Mouse (Mus musculus): ENCODE results near the gene Gm28035.

The Gm28035 gene

DNA sequence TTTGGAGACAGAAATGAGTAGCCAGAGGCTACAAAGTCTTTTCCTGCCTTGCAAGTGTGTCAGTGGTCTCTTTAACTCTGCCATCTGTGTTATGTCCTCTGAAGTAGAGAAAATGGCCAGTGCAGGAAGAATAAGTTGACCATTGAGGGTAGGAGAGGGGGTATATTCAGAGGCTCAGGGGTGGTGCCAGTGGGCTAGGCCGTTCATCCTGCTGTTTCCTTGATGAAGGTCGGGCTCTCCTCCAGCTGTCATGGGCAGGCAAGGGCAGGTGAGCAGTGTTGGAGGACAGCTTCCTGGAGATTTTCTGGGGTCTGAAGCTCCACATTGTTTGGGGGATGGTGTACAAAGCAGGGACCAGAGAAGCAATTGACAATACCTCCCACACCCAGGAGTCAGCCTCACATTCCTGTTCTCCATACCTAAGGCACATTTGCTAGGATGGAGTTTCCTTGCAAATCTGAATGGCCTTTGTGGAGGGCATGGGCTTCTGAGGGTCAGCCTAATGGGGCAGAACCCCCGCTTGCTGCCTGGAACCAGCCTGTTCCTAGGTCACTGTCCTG is 1.4 kb upstream of the Gm28035 start:
- DNase-seq (ENCODE audit: low read depth, low spot score), result no peak

DNA sequence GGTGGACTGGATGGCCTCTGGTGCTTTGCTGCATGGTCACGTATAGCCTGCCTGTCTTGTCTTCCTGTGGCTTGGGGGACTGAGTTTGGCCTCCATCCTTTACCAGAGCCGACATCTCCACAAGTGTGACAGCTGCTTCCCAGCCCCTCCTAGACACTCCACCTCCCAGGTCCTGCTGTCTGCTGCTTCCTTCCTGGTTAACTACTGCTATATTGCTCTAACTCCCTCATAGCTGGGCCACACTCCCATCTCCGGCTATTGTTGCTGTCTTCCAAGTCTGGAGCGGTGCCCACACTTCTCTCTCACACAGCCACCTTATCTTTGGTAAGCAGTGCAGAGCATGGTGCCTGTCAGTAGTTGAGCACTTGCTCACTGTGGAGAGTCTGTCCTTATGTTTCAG is 590 bp upstream of the Gm28035 start:
- DNase-seq (ENCODE audit: low read depth, low spot score), result no peak

DNA sequence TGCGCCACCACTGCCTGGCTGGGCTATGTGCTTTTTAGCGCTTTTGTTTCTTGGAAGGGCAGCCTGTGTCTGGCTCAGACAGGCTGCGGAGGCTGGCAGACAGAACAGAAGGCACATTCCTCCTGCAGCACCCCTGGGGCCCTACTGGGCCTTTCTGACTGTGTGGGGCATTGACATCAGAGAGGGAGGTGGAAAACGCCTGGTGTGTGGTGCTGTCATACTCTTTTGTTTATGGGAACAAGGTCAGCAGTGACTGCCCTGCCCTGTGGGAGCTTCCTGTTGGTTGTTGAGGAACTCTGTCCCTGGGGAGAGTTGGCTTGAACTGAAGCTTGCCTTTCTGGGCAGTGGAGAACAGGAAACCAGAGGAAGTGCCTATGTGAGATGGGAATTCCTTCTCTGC is 2.1 kb downstream of the Gm28035 start:
- no peak for DNase-seq (ENCODE audit: low read depth, low spot score)

DNA sequence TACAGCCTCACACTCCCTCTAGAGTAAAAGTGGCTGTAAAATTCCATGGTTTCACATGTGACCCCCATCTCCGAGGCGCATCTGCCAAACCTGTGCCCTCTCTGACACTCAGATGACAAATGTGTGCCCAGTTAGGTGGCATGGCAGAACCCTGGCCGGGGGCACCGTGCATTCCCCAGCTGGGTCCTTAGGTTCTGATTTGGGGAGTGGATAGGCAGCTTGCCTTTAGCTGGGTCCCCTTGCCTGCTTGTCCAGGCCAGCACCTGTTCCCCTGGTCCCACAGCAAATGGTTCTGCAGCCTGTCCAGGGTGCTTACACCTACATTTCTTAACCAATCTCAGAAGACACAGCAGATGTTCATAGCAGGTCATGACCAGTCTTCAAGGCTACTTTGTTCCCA is 3.0 kb downstream of the Gm28035 start:
- DNase-seq (ENCODE audit: low read depth, low spot score), result no peak

DNA sequence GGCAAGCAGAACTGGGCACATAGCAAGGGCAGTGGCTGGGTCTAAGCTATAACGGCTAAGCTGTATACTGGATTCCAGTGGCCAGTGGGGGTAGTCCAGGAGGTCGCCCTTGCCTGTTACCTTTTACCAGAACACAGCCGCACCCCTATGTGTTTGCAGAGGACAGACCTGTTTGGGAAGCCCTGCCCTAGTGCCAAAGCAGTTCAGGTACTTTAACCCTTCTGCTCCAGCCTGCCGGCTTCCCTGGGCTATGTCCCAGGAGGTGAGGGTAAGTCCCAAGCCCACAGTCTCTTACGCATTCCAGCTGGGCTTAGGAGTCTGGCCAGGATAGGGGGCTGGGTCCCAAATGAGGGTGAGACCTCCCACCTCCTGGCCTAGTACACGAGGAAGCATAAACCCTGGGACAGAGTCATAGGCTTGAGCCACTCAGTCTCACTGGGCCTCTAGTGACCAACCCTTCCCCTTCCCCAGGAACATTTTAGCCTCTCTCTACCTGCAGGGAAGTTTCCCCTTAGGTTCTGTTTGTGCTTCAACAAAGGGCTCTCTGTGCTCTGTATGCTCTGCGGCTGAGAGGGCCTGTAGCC is 4.3 kb downstream of the Gm28035 start:
- no peak for DNase-seq (ENCODE audit: low read depth, low spot score)

DNA sequence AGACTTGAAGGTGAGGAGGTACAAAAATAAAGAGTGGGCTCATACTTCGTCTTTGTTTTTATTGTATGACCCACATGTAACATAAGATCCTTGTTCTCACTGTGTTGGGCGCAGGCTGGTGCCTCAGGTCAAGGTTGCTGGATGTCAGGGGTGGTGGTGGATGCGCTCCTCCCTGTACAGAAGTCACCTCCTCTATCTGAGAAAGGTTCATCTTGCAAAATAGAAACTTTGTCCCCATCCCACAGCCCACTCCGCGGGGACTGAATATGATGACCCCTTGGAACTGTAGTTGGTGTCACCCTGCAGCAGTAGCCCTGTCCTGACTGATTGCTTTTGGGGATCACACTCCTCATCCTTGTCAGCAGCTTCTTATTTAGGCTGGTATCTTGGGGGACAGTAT is 6.7 kb downstream of the Gm28035 start:
- no peak for DNase-seq (ENCODE audit: low read depth, low spot score)

DNA sequence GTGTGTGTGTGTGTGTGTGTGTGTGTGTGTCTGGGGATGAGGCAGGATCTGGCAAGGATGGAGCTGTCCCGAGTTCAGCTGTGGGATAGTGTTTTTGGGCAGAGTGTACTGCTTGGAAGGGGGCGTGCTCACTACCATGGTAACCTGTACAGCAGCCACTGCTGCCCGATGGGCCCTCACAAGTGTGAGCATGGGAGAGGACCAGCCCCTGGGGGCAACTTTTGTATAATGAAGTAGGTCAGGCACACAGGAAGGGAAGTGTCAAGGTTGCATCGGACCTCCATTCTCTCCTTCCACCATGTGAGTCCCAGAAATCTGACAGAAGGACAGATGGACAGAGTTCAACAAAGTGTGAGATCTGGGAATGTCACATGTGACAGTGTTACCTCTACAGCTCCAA is 7.3 kb downstream of the Gm28035 start:
- DNase-seq (ENCODE audit: low read depth, low spot score), result no peak

DNA sequence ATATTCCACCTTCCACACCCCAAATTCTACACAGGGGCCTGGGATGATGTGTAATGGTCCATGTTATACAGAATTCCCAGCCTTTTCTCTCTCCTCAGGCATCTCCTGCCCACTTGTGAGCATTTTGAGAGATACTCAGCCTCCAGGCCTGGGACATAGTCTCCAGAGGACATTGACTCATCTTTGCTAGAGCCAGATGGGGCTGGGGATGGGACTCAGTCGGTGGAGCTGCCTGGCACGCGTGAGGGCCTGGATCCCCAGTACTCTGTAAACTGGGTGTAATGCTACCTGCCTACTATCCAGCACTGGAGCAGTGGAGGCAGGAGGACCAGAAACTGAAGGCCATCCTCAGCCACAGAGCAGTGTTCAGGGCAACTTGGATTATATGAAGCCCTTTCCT is 8.8 kb downstream of the Gm28035 start:
- DNase-seq (ENCODE audit: low read depth, low spot score), result no peak

DNA sequence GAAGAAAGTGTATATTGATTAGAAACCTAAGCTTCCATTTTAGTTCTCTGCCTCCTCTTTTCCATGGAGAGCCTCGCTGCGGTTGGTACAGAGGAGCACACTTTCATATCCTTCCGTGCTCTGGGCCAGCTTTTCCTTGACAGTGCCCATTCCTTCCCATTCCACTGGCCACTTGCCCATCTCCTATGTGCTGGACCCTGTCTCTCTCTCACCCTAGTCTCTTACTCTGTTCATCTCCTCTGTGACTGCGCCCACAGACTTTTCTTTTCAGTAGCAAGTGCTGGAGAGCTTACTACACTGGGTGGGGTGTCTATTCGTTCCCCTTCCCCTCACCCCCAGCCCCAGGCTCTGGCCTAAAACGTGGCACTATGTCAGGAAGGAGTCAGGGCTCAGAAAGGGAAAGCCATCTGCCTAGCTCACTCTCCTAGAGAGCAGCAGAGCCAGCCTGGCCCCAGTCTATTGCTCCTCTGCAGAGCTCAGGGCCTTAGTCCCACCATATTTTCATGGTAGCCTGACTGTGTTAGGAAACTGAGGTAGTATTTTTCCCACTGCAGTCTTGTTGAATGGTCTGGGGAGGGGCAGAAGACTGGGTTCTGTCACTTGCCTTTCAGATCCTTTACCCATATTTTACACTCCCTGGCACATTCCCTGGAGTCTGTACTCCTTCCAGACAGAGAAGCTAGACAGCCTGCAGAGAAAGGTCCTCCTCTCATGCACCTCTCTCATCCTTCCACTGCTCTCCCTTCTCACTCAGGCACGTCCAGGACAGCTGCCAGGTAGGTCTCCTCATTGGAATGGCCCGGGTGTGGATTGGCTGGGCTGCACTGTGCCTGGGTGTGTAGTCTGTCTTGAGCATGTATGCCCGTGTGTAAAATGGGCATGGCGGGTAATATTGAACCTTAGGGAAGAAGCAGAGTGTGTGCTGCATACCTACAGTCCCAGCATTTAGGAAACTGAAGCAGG is 10.1 kb downstream of the Gm28035 start:
- DNase-seq (ENCODE audit: low read depth, low spot score), result no peak

DNA sequence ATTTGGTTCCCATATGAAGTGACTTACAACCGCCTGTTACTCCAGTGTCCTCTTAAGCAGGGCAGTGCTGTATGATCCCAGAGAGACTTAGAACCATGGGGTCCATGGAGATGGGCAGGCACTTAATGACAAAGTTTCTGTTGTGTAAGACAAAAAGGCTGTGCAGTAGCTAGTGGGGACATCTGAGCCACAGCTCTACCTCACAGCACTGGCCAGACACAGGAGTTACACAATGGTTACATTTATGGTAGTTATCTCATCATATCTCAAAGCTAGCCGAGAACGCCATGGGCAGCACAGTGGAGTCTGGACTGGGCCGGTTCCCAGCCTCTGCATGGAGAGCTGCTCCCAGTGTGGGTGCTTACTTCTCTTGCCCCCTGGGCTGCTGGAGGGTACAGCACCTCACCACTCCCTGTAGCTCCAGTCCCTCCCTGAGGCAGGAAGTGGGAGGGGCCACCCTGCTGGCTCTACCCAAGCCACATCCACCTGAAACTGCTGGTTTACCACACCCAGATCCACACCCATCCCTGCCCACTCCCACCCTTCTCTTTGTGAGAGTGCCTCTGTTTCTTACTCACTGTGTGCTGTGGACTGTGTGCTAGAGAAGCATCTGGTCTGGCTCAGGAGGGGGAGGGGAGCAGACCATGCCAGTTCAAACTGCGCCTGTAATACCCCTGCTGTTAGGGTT is 11.2 kb downstream of the Gm28035 start:
- peak; percentile 87 for DNase-seq (ENCODE audit: low read depth, low spot score)

DNA sequence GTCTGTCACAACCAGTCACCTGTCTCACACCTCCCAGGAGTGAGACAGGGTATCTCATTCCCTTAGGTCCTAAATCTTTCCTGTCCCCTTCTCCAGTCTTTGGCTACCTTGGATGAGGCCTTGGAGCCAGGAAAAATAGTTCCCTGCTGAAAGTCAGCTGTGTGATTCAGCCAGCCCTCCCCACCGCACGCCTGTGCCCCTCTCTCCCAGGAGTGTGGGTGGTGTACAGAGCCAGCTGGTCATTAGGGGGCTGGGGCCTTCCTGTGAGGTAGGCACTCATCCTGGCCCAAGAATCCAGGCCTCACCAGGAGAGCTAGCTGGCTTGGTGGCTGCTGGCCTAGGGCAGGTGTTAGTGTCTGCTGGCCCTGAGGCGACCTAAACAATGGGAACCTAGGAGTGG is 12.2 kb downstream of the Gm28035 start:
- no peak for DNase-seq (ENCODE audit: low read depth, low spot score)

DNA sequence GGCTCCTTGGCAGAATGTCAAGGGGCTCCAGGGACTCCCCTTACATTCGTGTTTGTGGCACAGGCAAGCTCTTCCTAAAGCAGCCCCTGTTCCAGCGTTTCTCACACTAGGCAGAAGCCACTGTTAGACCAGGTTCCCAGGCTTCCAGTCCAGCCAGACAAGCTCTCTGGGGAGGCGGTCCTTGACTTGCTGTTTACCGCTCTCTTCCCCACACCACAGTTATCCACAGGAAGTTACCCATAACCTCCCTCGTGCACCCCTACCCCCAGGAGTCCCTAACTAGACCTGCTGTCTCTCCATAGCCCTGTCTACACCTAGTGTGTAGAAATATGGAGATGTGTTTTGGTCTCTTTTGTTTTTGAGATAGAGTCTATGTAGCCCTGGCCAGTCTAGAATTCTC is 13.4 kb downstream of the Gm28035 start:
- peak; percentile 53 for DNase-seq (ENCODE audit: low read depth, low spot score)

DNA sequence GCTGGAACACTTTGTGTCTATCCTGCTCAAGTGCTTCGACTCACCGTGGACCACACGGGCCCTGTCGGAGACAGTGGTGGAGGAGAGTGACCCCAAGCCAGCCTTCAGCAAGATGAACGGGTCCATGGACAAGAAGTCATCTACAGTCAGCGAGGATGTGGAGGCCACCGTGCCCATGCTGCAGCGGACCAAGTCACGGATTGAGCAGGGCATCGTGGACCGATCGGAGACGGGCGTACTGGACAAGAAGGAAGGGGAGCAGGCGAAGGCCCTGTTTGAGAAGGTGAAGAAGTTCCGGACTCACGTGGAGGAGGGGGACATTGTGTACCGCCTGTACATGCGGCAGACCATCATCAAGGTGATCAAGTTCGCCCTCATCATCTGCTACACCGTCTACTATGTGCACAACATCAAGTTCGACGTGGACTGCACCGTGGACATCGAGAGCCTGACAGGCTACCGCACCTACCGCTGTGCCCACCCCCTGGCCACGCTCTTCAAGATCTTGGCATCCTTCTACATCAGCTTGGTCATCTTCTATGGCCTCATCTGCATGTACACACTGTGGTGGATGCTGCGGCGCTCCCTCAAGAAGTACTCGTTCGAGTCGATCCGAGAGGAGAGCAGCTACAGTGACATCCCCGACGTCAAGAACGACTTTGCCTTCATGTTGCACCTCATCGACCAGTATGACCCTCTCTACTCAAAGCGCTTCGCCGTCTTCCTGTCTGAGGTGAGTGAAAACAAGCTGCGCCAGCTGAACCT is 15.4 kb downstream of the Gm28035 start:
- DNase-seq (ENCODE audit: low read depth, low spot score), result no peak

DNA sequence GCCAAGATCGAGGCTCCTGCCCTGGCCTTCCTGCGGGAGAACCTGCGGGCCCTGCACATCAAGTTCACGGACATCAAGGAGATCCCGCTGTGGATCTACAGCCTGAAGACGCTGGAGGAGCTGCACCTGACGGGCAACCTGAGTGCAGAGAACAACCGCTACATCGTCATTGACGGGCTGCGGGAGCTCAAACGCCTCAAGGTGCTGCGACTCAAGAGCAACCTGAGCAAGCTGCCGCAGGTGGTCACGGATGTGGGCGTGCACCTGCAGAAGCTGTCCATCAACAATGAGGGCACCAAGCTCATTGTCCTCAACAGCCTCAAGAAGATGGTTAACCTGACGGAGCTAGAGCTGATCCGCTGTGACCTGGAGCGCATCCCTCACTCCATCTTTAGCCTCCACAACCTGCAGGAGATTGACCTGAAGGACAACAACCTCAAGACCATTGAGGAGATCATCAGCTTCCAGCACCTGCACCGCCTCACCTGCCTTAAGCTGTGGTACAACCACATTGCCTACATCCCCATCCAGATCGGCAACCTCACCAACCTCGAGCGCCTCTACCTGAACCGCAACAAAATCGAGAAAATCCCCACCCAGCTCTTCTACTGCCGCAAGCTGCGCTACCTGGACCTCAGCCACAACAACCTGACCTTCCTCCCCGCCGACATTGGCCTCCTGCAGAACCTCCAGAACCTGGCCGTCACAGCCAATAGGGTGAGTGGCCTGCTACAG is 16.4 kb downstream of the Gm28035 start:
- no peak for DNase-seq (ENCODE audit: low read depth, low spot score)

DNA sequence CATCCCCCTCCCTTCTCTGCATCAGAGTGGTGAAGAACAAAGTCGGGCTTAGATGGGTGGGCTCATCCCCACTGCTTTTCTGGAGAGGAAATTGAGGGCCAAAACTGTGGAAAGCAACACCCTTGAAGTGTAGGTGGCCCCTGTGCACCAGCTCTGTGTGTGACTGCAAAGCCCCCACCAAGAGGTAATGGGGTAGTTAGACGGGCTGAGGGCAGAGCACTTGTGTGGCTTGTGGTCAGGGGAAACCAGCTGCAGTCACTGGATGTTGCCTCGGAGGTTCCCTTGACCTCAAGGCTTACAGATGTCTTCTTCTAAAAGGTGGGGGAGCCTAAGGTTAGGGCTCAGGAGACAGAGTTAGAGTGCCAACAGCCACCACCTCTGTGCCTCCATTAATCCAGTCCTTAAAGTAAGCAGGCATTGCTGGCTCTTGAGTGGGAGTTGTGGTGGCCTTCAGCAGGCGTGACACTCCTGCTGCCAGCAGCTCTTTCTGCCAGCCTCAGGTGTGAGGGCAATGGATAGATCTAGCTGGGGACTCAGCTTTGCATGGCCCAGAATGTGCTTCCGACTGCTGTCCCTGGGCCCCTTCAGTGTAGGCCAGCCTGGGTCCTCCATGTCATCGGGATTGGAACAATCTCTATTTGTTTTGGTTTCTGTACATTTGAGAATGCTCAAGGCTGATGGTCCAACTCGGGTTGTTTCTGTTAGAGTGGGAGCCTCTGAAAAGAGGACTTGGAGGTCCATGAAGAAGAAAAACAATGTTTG is 17.5 kb downstream of the Gm28035 start:
- no peak for DNase-seq (ENCODE audit: low read depth, low spot score)

DNA sequence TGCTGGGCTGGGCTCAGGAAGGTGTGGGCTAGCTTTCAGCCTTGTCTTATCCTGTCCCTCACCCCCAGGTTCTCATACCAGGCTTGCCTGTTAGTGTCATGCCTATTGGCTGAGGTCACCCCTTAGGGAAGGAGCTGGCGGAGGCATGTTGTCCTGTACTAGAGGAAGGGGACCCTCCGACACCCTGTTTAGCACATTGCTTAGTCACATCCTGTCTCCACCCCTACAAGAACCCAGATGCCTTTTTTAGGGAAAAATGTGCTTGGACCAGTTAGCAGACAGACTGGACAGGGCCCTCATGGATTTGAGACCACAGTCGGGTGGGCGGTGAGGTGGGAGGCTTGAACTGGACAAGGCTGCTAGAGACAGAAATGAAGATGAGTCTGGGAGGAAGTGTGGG is 18.2 kb downstream of the Gm28035 start:
- no peak for DNase-seq (ENCODE audit: low read depth, low spot score)

DNA sequence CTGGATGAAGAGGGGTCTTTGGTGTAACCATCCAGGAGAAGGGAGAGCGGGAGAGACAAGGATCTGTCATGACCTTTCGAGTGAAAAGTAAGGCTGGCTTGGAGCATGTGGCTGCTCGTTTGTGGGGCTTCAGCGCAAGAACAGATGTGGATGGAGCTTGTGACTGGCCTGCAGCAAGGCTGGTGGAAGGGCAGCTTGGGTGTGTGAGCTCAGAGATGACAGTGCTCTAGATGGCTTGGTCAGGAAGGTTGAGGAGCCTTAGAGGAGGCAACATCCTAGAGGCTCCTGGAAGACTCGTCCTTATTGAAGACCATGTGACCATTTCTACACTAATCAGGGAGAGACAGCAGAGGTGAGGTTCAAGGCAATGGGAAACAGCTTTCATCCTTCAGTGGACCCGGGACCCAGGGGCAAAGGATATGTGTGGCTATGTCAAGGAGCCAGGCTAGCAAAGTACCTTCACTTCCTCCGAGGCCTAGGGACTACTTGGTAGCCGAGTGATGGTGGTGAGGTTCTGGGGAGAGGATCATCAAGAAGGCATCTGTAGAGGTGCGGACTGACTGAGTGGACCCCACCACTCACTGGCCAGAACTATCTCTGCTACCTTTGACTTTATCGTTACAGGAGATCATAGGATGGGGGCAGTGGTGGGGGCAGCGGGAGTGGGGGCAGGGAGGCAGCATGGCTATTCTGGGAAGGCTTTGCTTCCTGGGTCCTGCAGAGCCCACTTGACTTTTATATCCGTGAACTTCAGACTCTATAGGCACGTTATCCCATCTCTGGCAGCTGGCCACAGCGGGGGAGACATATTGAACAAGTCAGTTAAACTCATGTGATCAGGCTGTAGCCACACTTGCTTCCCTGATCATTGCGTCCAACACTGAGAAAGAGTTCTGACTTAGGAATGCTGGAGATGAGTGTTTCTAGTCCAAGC is 19.0 kb downstream of the Gm28035 start:
- no peak for DNase-seq (ENCODE audit: low read depth, low spot score)

DNA sequence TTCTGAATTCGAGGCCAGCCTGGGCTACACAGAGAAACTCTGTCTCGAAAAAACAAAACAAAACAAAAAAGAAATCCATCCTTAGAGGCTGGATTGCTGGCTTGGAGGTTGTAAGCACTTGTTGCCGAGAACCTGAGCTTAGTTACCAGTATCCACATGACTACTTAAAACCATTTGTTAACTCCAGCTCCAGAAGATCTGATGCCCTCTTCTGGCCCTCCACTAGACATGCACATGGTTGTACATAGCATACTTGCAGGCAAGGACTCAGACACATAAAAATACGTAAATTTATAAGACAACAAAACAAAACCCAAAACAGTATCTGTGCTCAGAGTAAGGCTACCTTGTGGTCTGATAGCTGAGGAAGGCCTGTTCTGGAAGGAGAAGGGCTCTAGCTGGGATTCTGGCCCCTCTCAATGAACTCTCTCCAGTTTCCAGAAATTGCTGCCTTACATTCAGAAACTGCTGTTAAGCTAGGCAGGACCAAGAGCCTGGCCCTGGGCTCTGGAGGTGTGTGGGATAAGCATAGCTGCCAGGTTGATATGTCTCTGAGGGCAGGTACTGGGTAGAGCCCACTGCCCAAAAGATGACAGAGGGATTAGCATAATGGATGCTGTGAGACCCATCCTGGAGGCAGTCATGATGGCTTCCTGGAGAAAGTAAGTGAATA is 20.8 kb downstream of the Gm28035 start:
- peak; percentile 46 for DNase-seq (ENCODE audit: low read depth, low spot score)

Measured in CD4-positive, CD25-positive, alpha-beta regulatory T cell, adult 2 months (primary cell).